Mouse (Mus musculus): Measurements from ENCODE around the gene Ms4a6b. TPM values are rescaled to one million over a fixed set of nuclear protein-coding genes. Genes with fewer than 3 reads are reported as not detected.

The Ms4a6b gene
- total and polyA plus RNA-seq, 3 experiments = not detected

DNA sequence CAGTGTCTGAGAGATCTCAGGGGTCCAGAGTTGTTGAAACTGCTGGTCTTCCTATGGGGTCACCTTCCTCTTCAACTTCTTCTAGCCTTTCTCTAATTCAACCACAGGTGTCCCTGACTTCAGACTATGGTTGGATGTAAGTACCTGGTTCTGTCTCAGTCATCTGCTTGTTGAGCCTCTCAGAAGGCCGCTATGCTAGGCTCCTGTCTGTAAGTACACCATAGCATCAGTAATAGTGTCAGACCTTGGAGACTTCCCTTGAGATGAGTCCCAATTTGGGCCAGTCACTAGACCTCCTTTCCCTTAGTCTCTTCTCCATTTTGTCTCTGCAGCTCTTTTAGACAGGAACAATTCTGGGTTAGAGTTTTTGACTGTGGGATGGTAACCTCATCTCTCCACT, 23.6 kb upstream of the Ms4a6b start:
- Histone ChIP-seq H3K27me3 (ENCODE audit: control insufficient read depth in 1 of 2, insufficient read depth in 2 of 2, low read length in 2 of 2) (no peaks in the 10 kb centered on the region; a peak in 1 of 4 replicates), H3K9me3 (replicated peaks; ENCODE audit: insufficient read depth, low read length) (no peaks in the 10 kb centered on the region), H3K36me3 (ENCODE audit: control insufficient read depth in 1 of 2, insufficient read depth in 2 of 2, low read length in 2 of 2) (no peaks in the 10 kb centered on the region), H3K4me3 (ENCODE audit: control insufficient read depth in 1 of 2, insufficient read depth in 1 of 2, low read depth in 2 of 2, low read length in 2 of 2) (no peak overlapping the region), H3K9ac (ENCODE audit: control insufficient read depth, low read depth, low read length, poor library complexity, severe bottlenecking) (no peak overlapping the region), H3K4me1 (ENCODE audit: control insufficient read depth in 1 of 2, insufficient read depth in 2 of 2, low read length in 2 of 2) (no peaks in the 10 kb centered on the region), H3K79me2 (ENCODE audit: control insufficient read depth, insufficient read depth, low read length, poor library complexity) (no peaks in the 10 kb centered on the region), H3K27ac (ENCODE audit: control insufficient read depth, low read depth, low read length) (no peak overlapping the region)
- no peak for TF ChIP-seq ETS1 (IDR thresholded peaks at IDR 0.05; ENCODE audit: low read depth, low read length)
- no peak for TF ChIP-seq MYC (IDR thresholded peaks at IDR 0.05; ENCODE audit: low read depth, low read length)
- no peak for TF ChIP-seq TBP (IDR thresholded peaks at IDR 0.05; ENCODE audit: low read depth, low read length)
- TF ChIP-seq RCOR1 (IDR thresholded peaks at IDR 0.05; ENCODE audit: low read depth, low read length) = no peak
- no peak for TF ChIP-seq POLR2A (IDR thresholded peaks at IDR 0.05; ENCODE audit: control insufficient read depth in 1 of 2, insufficient read depth in 1 of 2, low read depth in 1 of 2, low read length in 2 of 2, poor library complexity in 1 of 2)
- no peak for TF ChIP-seq ELF1 (IDR thresholded peaks at IDR 0.05; ENCODE audit: low read depth, low read length)
- no peak for TF ChIP-seq CTCF (IDR thresholded peaks at IDR 0.05 in 2 of 3, conservative IDR thresholded peaks at IDR 0.05 in 1 of 3; ENCODE audit: control insufficient read depth in 1 of 3, insufficient read depth in 1 of 3, low read depth in 2 of 3, low read length in 3 of 3, poor library complexity in 1 of 3, severe bottlenecking in 1 of 3)
- TF ChIP-seq BHLHE40 (IDR thresholded peaks at IDR 0.05; ENCODE audit: borderline replicate concordance, low read depth, low read length) = no peak
- TF ChIP-seq GATA1 (IDR thresholded peaks at IDR 0.05; ENCODE audit: low read depth, low read length) = no peak
- no peak for TF ChIP-seq E2F4 (IDR thresholded peaks at IDR 0.05; ENCODE audit: borderline replicate concordance, low read depth, low read length)
- no peak for DNase-seq (ENCODE audit: low read depth, low spot score)

DNA sequence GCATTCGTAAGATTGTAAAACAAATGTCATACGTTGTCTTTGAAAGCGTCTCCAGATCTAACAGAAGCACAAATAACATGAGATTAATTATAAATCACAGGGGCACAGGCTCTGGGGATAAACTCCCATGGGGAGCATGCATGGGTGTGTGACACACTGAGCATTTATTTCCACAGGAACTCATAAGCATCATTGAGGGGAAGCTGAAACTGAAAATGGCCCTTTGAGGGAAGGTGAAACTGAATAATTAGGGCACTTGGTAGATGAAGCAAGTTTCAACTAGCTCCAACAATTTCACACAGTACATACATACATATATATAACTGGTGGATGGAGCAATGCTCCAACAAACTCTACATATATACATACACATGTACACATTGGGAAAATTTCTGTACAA, 21.8 kb upstream of the Ms4a6b start:
- no peak overlapping the region for H3K9ac ChIP-seq (ENCODE audit: control insufficient read depth, low read depth, low read length, poor library complexity, severe bottlenecking)
- H3K4me1 ChIP-seq (ENCODE audit: control insufficient read depth in 1 of 2, insufficient read depth in 2 of 2, low read length in 2 of 2) = no peaks in the 10 kb centered on the region
- no peak overlapping the region for H3K27ac ChIP-seq (ENCODE audit: control insufficient read depth, low read depth, low read length)
- TF ChIP-seq POLR2AphosphoS5 (IDR thresholded peaks at IDR 0.05; ENCODE audit: borderline replicate concordance, low read depth, low read length) (no peak), POLR2A (IDR thresholded peaks at IDR 0.05; ENCODE audit: control insufficient read depth in 1 of 2, insufficient read depth in 1 of 2, low read depth in 1 of 2, low read length in 2 of 2, poor library complexity in 1 of 2) (no peak), TCF12 (IDR thresholded peaks at IDR 0.05; ENCODE audit: low read depth, low read length) (no peak), JUND (IDR thresholded peaks at IDR 0.05; ENCODE audit: low read depth, low read length) (no peak), TBP (IDR thresholded peaks at IDR 0.05; ENCODE audit: low read depth, low read length) (no peak), RCOR1 (IDR thresholded peaks at IDR 0.05; ENCODE audit: low read depth, low read length) (no peak), USF2 (IDR thresholded peaks at IDR 0.05; ENCODE audit: borderline replicate concordance in 1 of 2, insufficient read depth in 1 of 2, low read depth in 1 of 2, low read length in 2 of 2) (no peak), SMC3 (IDR thresholded peaks at IDR 0.05; ENCODE audit: low read depth, low read length) (no peak)
- no peak for DNase-seq (ENCODE audit: low read depth, low spot score)
- no peak overlapping the region for H3K4me3 ChIP-seq (ENCODE audit: control insufficient read depth in 1 of 2, insufficient read depth in 1 of 2, low read depth in 2 of 2, low read length in 2 of 2)
- H3K9me3 ChIP-seq (replicated peaks; ENCODE audit: insufficient read depth, low read length) = no peaks in the 10 kb centered on the region
- no peaks in the 10 kb centered on the region for H3K79me2 ChIP-seq (ENCODE audit: control insufficient read depth, insufficient read depth, low read length, poor library complexity)
- H3K36me3 ChIP-seq (ENCODE audit: control insufficient read depth in 1 of 2, insufficient read depth in 2 of 2, low read length in 2 of 2) = no peaks in the 10 kb centered on the region
- H3K27me3 ChIP-seq (ENCODE audit: control insufficient read depth in 1 of 2, insufficient read depth in 2 of 2, low read length in 2 of 2) = no peaks in the 10 kb centered on the region; a peak in 1 of 4 replicates

Measured in MEL (cell line).